Mouse (Mus musculus) small intestine, adult 2 months (tissue): ENCODE data around the gene Rcn2. TPM values are rescaled to one million over a fixed set of nuclear protein-coding genes. Genes with fewer than 3 reads are reported as not detected.

Source experiments
- H3K27ac ChIP-seq: fragments of 200-500 bp; 2 replicates; pipeline ENCODE4 v1.5.1; 2012; ENCODE audit warnings: low read depth, low read length, control low read depth, inconsistent platforms; ENCODE audit not compliant: insufficient read depth
- H3K27me3 ChIP-seq: fragments of 200-500 bp; 2 replicates; pipeline ENCODE4 v1.6.1; 2012; ENCODE audit warnings: mild to moderate bottlenecking, moderate library complexity, low read length, inconsistent platforms; ENCODE audit not compliant: control insufficient read depth, insufficient read depth
- H3K36me3 ChIP-seq: fragments of 200-500 bp; 2 replicates; pipeline ENCODE4 v1.6.1; 2012; ENCODE audit warnings: mild to moderate bottlenecking, low read length, control low read depth, inconsistent platforms; ENCODE audit not compliant: control insufficient read depth, insufficient read depth
- H3K4me1 ChIP-seq: fragments of 200-500 bp; 2 replicates; pipeline ENCODE4 v1.6.1; 2012; ENCODE audit warnings: low read length, inconsistent platforms, mixed read lengths; ENCODE audit not compliant: control insufficient read depth, insufficient read depth, insufficient read length
- H3K4me3 ChIP-seq: fragments of 200-500 bp; 2 replicates; pipeline ENCODE4 v1.5.1; 2012; ENCODE audit warnings: low read depth, mild to moderate bottlenecking, control low read depth, inconsistent platforms, low read length, moderate library complexity
- CTCF ChIP-seq: fragments of 200-500 bp; IDR thresholded peaks from 2 replicates; pipeline ENCODE4 v1.5.1; 2012; ENCODE audit warnings: low read depth, mild to moderate bottlenecking, control low read depth, inconsistent platforms, low read length, moderate library complexity, mixed read lengths; ENCODE audit not compliant: insufficient replicate concordance, insufficient read length; ENCODE audit errors: extremely low read depth
- POLR2A ChIP-seq: fragments of 200-500 bp; IDR thresholded peaks from 2 replicates; pipeline ENCODE4 v1.6.1; 2012; ENCODE audit warnings: low read depth, mild to moderate bottlenecking, control low read depth, inconsistent platforms, low read length, moderate library complexity
- WGBS: fragments of 180-500 bp; shearing (Covaris S2); methylation state at CpG from one replicate; pipeline ENCODE4 v1.1.7; 2018; 5-methylcytosine and 5-hydroxymethylcytosine counted together
- polyA plus RNA-seq: library from polyadenylated mRNA; depleted of rRNA; stranded (reverse); fragments of >200 nt; gene quantifications from 2 replicates; pipeline ENCODE4 v1.2.3, GENCODE M21; 2012; rRNA removed

Rcn2 gene
- polyA plus RNA-seq, 1 experiment: 34.2 TPM

- no peaks in the 10 kb centered on the region for H3K36me3 ChIP-seq
- WGBS: 60% methylated on average over 6 of the region's 6 CpGs
- TF ChIP-seq CTCF (no peak), POLR2A (no peak)
- H3K27ac ChIP-seq: no peak overlapping the region
- H3K4me3 ChIP-seq: no peak overlapping the region
- H3K4me1 ChIP-seq: peaks cover 5% of the 10 kb centered on the region
- H3K27me3 ChIP-seq: no peaks in the 10 kb centered on the region
Observed at GRCm38 (mm10) chr9:56106274-56107072, 64.8 kb downstream of the Rcn2 start.

- no peak overlapping the region for H3K4me3 ChIP-seq
- no peak overlapping the region for H3K27ac ChIP-seq
- no peaks in the 10 kb centered on the region for H3K36me3 ChIP-seq
- WGBS: 88% methylated on average over 6 of the region's 6 CpGs
- no peaks in the 10 kb centered on the region for H3K27me3 ChIP-seq
- H3K4me1 ChIP-seq: peaks cover 5% of the 10 kb centered on the region
- TF ChIP-seq CTCF (no peak), POLR2A (no peak)
Observed at GRCm38 (mm10) chr9:56107527-56107926, 65.9 kb downstream of the Rcn2 start.

GRCm38 (mm10) chr9:56108174-56108573, 66.5 kb downstream of the Rcn2 start:
- no peak overlapping the region for H3K27ac ChIP-seq
- no peaks in the 10 kb centered on the region for H3K27me3 ChIP-seq
- H3K4me3 ChIP-seq: no peak overlapping the region
- peaks cover 5% of the 10 kb centered on the region for H3K4me1 ChIP-seq
- WGBS: 70% methylated on average over 5 of the region's 5 CpGs
- no peak for TF ChIP-seq CTCF
- TF ChIP-seq POLR2A: no peak
- no peaks in the 10 kb centered on the region for H3K36me3 ChIP-seq

Other genes with a start within 250 kb of the Rcn2 start
- gene Scaper, start 103.7 kb upstream of the Rcn2 start, polyA plus RNA-seq: 1.3 and 2.6 TPM in 2 replicates
- not detected in 2 replicates for gene 4930563M21Rik, start 31.3 kb upstream of the Rcn2 start, polyA plus RNA-seq
- 6.0 and 7.5 TPM in 2 replicates for gene Pstpip1, start 48.1 kb downstream of the Rcn2 start, polyA plus RNA-seq
- gene Tspan3, start 123.6 kb downstream of the Rcn2 start, polyA plus RNA-seq: 213 and 397 TPM in 2 replicates